Mouse (Mus musculus) MEL (cell line): ENCODE results near the gene B020031M17Rik.
"Not testable (repeated sequence)": the region's sequence is repeated elsewhere in the genome, so short reads cannot be mapped to it uniquely, and the experiment has no call there.

Experiments
- CTCF ChIP-seq, 3 experiments: IDR thresholded peaks in 2 of 3; conservative IDR thresholded peaks in 1 of 3; 2 replicates each; pipeline ENCODE4 v1.5.1; 2011 to 2012; ENCODE audit warnings: low read length in 3 of 3, low read depth in 2 of 3, mild to moderate bottlenecking in 2 of 3, improper control_type of control experiment in 1 of 3, inconsistent platforms in 1 of 3, mixed read lengths in 1 of 3, moderate library complexity in 1 of 3; ENCODE audit not compliant: control insufficient read depth in 1 of 3, insufficient read depth in 1 of 3, poor library complexity in 1 of 3, severe bottlenecking in 1 of 3
- HCFC1 ChIP-seq: IDR thresholded peaks from 2 replicates; pipeline ENCODE4 v1.6.1; 2012; ENCODE audit warnings: low read depth, mild to moderate bottlenecking, inconsistent platforms, low read length, improper control_type of control experiment, moderate library complexity
- MAFK ChIP-seq: IDR thresholded peaks from 2 replicates; pipeline ENCODE4 v1.6.1; 2011; ENCODE audit warnings: low read depth, mild to moderate bottlenecking, low read length, improper control_type of control experiment, borderline replicate concordance
- POLR2A ChIP-seq, 2 experiments: IDR thresholded peaks; 2 replicates each; pipeline ENCODE4 v1.6.1; 2011 to 2012; ENCODE audit warnings: low read length in 2 of 2, mild to moderate bottlenecking in 2 of 2, control low read depth in 1 of 2, improper control_type of control experiment in 1 of 2, low read depth in 1 of 2, moderate library complexity in 1 of 2; ENCODE audit not compliant: control insufficient read depth in 1 of 2, insufficient read depth in 1 of 2, poor library complexity in 1 of 2
- SMC3 ChIP-seq: IDR thresholded peaks from 2 replicates; pipeline ENCODE4 v1.6.1; 2011; ENCODE audit warnings: low read depth, low read length, improper control_type of control experiment
- TAL1 ChIP-seq: IDR thresholded peaks from 2 replicates; pipeline ENCODE4 v1.6.1; 2012; ENCODE audit warnings: mild to moderate bottlenecking, inconsistent platforms, low read length, moderate library complexity, mixed read lengths
- ZNF384 ChIP-seq: IDR thresholded peaks from 2 replicates; pipeline ENCODE4 v1.6.1; 2012; ENCODE audit warnings: low read depth, mild to moderate bottlenecking, inconsistent platforms, low read length, improper control_type of control experiment

DNA sequence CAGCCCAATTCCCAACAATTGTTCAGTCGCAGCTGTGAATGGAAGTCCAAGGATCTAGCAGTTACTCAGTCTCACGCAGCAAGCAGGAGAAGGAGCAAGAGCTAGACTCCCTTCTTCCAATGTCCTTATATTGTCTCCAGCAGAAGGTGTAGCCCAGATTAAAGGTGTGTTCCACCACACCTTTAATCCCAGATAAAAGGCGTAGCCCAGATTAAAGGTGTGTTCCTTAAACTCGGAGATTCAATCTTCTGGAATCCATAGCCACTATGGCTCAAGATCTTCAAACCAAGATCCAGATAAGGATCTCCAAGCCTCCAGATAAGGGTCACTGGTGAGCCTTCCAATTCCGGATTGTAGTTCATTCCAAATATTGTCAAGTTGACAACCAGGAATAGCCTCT lies 21.4 kb downstream of the B020031M17Rik start, which contains the start of gene Gm21761:
- TF ChIP-seq HCFC1; TAL1; POLR2A (IDR thresholded peaks at IDR 0.05; ENCODE audit: control insufficient read depth in 1 of 2, insufficient read depth in 1 of 2, low read depth in 1 of 2, low read length in 2 of 2, poor library complexity in 1 of 2); ZNF384; MAFK; CTCF (IDR thresholded peaks at IDR 0.05 in 2 of 3, conservative IDR thresholded peaks at IDR 0.05 in 1 of 3; ENCODE audit: control insufficient read depth in 1 of 3, insufficient read depth in 1 of 3, low read depth in 2 of 3, low read length in 3 of 3, poor library complexity in 1 of 3, severe bottlenecking in 1 of 3); SMC3: not testable (repeated sequence)
